Mouse (Mus musculus) c-Kit-negative CD71-positive TER-119-positive erythroid progenitor cells, embryonic 14.5 days (primary cell): ENCODE measurements at regions not wholly inside any gene's neighbourhood (a gene's known extent, or its start where the extent isn't known, plus 50 kb on each side); places are given as distances from the start of the nearest gene placed in this dataset.

ENCODE experiments used
- DNase-seq: peaks from one replicate; pipeline ENCODE4 v3.0.0-alpha.2; 2013; ENCODE audit warnings: low read depth, low spot score

DNA sequence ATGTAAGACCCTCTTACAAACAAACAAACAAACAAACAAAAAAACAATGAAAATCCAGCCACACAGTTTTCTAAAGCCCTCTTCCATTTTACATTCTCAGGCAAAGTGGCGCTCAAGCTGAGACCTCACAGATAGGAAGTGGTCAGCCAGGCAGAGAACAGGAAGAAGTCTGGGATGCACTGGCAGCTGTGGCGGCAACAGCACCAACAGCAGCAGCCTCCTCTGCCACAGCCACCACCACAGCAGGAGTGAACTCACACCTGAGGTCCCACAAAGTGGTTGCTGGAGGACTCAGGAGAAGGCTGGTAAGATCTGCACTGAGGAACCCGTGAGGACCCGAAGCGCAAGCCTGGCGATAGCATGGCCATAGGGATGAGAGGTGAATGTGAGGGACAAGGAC lies 156.3 kb downstream of the Grm4 start:
- no peak for DNase-seq

DNA sequence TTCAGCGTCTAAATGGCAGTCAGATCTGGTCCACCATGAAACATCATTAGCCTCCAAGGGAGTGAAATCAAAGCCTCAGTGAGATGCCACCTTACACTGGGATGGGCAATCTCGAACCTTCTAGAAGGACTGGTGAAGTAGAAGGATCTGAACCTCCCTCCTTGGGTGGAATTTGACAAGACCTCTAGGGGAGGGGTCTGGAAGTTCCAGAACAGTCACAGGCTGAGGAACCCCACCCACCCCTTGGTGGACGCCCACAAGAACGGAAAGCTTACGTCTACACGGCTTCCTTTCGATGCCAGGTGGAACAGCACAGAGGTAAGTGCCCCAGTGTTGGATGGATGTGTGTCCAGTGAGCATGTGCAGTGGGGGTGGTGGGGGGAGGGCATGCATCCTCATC lies 156.9 kb downstream of the Grm4 start:
- no peak for DNase-seq

- no peak for DNase-seq
Measured at GRCm38 (mm10) chr17:27363911-27364310, 157.3 kb downstream of the Grm4 start.

- no peak for DNase-seq
Measured at GRCm38 (mm10) chr17:27362221-27362620, 158.0 kb upstream of the Lemd2 start.

DNA sequence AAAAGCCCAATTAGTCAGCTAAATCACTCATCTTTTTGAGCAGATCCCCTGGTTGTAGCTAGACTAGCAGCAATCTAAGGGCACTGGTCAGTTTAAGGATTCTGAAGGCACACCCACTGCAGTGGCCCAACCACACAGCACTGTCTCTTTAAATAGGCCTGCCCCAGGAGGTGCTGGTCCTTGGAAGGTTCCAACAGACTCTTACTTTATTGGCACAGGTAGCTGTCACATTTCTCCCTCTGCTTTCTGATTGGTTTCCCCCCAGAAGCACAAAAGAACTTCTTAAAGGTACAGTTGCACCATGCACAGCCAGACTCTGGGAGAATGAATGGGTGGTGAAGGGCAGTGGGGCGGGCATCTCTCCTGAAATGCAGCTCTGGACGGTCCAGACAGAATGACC lies 157.1 kb upstream of the Lemd2 start:
- no peak for DNase-seq

DNA sequence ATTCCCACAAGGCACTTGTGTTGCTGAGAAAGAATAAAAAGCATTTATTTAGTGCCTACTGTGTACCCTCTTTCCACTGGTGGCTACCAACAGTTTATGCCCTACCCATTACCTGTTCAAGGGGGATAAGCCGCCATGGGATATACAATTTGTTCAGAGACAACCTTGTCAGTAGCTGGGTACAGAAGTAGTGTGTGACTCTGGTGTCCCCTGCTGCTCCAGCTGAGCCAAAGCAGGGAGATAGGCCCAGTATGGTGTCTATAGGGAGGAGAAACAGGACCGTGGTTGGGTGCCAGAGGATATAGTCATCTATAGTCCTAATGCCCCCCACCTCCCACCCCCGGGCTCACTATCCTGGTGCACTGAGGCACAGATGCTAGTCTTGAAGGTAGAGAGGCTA lies 152.6 kb upstream of the Lemd2 start:
- DNase-seq, result no peak

DNA sequence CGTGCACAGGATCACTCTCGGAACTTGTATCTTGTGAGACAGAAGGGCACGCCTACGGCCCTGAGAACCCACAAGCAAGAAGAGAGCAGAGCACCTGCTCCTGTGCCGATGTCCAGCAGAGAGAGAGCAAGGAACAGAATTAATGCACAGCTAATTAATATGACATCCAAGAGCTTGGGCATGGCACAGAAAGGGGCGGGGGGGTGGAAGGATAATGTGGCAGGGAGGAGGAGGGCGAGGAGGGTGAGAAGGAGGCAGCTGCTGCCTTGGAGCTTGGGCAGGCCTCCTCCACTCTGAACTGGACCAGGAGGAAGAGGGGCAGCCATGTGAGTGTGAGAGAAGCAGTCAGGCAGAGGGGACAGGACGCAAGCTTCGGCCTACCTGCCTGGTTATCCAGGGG lies 151.4 kb upstream of the Lemd2 start:
- DNase-seq, result no peak

GRCm38 (mm10) chr17:27355056-27355455 lies 150.8 kb upstream of the Lemd2 start:
- DNase-seq, result no peak

GRCm38 (mm10) chr17:27349911-27350310 lies 145.6 kb upstream of the Lemd2 start:
- DNase-seq, result no peak

- DNase-seq, result no peak
Measured at GRCm38 (mm10) chr17:27349432-27349831, 145.2 kb upstream of the Lemd2 start.

GRCm38 (mm10) chr17:27341952-27342890 lies 138.0 kb upstream of the Lemd2 start:
- DNase-seq, result no peak

- no peak for DNase-seq
Measured at GRCm38 (mm10) chr17:27339823-27340222, 135.6 kb upstream of the Lemd2 start.

- no peak for DNase-seq
Measured at GRCm38 (mm10) chr17:27339261-27339660, 135.0 kb upstream of the Lemd2 start.

DNA sequence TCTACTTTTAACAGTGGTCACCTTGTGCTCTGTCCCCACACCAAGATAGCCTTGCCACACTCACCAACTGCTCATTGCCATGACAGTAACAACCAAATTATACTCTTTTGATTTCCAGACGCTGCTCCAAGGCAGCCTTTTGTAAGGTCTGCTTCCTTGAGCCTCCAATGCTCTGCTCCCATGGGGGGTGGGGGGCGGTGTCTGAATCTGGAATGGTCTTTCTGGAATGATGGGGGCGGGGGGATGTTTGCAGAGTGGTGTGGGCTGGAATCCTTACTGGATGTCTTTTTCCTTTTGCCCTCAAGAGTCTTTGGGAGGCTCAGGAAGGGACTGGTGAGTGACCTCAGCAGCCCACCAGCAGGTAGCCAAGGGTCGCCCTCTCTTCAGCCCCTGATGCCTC lies 131.4 kb upstream of the Lemd2 start:
- no peak for DNase-seq

DNA sequence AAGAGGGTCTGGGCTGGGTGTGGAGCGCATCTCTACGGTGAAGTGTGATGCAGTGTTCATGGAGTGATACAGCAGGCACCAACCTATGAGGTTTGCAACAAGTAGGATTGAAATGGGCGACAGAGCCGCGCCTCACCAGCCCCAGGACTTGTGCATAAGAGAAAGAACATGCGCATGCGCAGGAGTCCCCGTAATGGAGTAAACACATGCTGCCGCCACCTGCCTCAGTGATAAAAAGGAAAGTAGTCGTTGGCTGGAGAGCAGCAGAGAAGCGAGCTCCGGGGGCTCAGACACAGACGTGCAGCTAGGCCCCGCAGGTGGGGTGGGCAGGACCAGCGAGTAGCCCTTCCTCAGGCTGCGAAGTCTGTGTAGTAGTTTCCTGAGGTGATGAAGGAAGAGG lies 129.3 kb upstream of the Lemd2 start:
- no peak for DNase-seq

- DNase-seq, result no peak
Measured at GRCm38 (mm10) chr17:27333141-27333540, 128.9 kb upstream of the Lemd2 start.

GRCm38 (mm10) chr17:27332076-27332475 lies 127.8 kb upstream of the Lemd2 start:
- no peak for DNase-seq

- DNase-seq, result no peak
Measured at GRCm38 (mm10) chr17:27331630-27332029, 127.4 kb upstream of the Lemd2 start.

DNA sequence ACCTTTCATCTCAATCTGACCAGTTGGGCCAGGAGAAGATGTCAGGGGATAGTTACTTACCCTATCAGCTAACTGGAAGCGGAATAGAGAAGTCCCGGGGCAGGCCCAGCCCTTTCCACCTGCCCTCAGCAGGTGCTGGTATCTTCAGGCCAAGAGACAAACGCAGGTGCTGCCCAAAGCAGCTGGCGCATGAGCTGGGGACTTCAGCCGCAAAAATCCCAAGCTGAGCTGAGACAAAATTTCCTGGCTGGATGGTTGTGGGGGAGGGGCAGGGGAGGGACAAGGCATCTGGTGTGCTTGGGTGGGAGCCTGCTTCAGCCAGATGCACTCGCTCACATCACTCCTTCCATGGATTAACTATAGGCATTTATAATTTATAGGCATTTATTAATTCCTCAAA lies 125.5 kb upstream of the Lemd2 start:
- no peak for DNase-seq

DNA sequence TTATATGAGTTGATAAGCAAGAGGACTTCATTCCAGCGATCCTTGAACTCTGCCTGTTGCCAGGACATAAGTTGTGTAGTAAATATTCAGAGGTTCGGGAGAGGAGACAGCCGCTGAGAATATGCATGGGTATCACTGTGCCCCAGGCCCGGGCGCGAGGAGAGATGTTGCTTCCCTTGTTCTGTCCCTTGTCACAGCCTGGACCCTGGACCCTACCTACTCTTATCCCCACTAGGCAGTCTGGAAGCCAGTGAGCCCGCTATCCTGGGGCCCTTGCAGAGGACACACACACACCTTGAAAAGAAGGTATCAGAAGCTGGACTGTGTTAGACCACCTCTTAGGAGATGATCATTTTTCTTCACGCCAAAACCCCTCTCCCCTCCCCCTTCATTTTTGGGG lies 124.9 kb upstream of the Lemd2 start:
- no peak for DNase-seq

GRCm38 (mm10) chr17:27325002-27325460 lies 120.8 kb upstream of the Lemd2 start:
- DNase-seq, result peak; percentile 68

GRCm38 (mm10) chr17:27323513-27323912 lies 119.2 kb upstream of the Lemd2 start:
- no peak for DNase-seq

- DNase-seq, result no peak
Measured at GRCm38 (mm10) chr17:27322891-27323509, 118.7 kb upstream of the Lemd2 start.
